Mouse (Mus musculus) cerebellum, adult 9-10 months (tissue): ENCODE data around the gene Banp.

Experiments
- DNase-seq: peaks from one replicate; pipeline ENCODE4 v3.0.0; 2022

The Banp gene

DNA sequence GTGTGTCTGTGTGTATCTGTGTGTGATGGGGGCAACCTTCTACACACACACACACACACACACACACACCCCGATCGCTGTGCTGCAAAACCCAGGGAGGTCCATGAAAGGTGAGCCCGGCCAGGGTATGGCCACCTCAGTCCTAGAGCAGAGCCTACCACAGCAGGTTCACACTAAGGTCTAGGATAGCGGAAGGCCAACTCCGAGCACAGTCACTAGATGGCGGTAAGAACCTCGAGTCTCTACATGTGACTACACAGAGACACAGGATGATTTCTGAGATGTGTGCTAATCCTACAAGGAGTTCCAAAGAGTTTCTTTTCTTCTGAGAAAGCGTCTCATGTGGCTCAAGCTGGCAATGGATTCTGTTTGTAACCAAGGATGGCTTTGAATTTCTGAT lies 22.2 kb upstream of the Banp start:
- DNase-seq, result peak; percentile 60

DNA sequence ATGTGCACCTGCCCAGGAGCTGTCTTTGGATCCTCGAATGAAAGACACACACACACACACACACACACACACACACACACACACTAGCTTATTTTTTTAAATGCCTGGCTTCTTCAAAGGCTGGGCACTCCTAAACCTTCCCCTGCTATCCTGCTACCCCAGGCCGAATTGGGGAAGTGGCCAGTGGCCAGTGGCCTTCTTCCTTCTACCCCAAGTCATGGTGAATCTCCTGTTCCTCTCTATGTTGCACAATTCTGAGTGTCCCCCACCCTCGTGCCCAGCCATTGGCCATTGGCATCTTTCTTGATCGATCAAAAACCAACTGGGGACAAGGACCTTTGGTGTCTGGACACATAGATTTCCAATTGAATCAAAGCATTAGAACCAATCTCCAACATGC lies 19.5 kb upstream of the Banp start:
- no peak for DNase-seq

DNA sequence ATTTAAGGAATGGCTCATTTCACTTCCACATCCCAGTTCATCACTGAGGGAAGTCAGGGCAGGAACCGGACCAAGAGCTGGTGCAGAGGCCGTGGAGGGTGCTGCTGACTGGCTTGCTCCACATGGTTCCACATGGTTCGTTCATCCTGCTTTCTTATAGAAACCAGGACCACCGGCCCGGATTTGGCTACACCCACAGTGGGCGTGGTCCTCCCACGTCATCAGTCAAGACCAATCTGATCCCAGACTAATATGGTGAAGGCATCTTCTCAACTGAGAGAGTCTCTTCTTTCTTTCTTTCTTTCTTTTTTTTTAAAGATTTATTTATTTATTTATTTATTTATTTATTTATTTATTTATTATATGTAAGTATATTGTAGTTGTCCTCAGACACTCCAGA lies 18.0 kb upstream of the Banp start:
- no peak for DNase-seq

DNA sequence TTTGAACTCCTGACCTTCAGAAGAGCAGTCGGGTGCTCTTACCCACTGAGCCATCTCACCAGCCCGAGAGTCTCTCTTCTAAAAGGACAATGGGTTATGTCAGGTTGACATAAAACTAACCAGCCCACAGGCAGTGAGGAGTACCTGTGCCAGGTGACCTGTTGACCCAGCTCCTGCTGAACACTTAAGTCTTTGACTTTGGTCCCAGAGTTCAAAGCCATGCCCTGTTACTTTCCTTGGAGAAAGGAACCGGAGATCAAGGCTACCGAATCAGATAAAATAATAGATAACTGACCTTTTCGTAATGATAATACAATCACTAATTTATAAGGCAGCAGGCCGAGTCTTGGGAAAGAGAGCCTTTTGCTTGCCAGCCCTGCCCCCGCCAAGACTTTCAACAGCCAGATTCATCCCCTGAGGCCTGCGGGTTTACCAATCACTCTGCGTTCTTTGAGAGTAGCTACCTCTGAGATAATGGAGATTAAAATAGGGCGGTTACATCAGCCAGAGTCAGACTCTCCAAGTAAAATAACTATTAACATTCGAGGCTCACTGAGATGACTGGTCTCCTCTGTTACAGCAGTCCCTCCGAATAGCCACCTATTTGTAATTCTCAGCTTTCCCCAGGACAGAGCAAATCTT lies 17.4 kb upstream of the Banp start:
- DNase-seq, result no peak

DNA sequence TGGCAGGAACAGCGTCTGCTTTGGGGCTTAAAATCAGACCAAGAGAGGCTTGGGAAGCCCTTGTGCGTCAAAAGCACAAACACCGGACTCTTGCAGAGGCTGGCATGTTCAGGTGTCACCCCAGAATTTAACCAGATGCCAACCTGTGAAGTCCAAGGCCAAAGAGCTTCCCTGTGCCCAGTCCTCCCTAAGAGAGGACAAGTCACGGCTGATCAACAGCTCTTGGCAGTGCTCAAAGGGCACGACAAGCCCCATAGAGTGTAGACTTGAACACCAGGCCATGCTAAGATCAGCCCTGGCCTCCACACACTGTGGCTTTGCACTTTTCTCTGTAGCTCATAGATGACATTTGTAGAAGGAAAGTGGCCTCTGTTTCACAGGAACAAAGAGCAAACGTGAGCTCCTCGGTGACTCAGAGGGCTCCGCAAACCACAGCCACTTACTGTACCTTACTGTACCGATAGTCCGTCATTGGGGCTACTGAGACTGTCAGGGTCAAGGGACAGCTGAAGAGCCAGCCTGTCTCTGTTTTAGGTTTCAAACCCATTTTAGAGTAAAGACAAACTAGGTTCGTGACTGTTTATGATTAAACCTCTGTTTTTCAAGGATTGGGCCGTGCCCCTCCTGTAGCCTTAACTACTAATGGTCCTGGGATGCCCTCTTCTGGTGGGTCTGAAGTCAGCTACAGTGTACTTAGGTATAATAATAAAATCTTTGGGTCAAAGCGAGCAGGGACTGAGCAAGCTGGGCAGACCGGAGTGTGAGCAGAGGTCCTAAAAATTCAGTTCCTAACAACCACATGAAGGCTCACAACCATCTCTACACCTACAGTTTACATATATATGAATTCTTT lies 16.7 kb upstream of the Banp start:
- no peak for DNase-seq

DNA sequence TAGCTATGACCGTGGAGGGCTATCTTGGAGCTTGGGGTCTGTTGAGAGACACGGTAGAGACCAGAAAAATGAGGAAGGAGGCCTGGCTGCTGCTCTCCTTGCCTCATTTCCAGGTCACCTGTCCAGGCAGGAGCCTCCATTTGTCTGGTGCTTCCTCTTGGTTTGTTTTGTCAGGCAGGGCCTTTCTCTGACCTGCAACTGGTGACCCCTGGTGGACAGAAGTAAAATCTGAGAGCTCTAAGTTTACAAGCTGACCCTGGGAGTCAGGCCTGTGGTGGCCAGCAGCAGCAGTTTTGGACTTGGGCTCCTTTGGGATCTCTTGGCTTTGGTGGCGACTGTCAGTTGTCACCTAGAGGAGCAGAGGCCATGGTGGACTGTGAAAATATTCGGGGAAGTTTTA lies 15.0 kb upstream of the Banp start:
- peak; percentile 50 for DNase-seq

DNA sequence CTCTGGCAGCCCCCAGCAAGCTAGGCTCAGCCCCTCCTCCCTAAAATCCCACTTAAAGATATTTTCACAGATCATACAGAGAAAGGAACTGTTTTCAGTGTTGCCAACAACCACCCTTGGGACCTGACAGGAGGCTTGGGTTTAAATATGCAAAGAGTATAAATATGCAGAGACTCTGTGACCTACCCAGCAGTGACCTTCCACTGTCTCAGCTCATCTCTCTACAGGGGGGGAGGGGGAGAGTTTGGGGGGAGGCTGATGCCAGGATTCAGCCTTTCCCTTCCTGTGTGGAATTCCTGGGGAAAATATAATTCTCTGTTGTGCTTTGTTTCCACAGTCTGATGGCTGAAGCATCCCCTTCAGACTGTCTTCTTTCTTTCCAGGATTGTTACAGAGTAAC lies 14.6 kb upstream of the Banp start:
- DNase-seq, result no peak

DNA sequence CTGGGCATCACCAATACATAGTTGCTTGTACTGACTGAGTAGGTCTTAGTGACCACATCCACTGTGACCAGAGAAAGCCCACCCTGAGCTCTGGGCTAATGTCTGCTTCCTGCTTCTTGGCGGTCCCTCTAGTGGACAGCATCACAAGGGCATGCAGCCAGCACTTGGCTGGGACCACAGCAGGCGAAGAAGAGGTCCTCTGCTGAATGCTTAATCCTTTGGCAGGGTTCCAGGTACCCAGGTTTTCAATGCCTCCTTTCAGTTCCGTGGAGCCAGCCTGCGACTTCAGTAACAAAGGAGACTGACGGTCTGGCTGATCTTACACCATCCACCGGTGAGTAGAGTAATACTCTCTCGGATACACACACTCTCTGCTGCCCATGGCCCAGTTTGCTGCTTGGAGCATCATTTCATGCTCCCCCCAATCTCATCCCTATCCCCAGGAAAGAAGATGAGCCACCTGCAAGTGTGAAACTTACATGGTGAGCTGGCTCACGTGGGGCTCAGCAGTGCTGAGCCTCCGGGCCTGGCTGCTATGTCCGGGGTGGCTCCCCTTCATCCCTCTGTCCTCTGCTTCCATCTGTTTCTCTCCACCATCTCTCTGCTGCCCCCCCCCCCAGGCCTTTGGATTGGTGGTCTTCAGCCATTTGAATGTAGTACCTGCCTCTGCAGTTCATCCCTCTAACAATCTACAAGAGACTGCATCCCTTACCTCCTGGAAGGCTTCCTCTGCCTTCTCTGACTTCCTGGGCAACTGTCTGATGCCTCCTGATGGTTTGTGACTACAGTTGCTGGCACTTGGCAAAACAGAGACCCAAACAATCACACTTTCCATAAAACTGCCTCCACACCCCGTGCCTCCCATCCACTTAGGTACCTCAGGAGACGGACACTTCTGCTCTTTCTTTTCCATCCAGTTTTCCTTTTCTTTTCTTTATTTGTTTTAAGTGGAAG lies 13.9 kb upstream of the Banp start:
- DNase-seq, result peak; percentile 86

DNA sequence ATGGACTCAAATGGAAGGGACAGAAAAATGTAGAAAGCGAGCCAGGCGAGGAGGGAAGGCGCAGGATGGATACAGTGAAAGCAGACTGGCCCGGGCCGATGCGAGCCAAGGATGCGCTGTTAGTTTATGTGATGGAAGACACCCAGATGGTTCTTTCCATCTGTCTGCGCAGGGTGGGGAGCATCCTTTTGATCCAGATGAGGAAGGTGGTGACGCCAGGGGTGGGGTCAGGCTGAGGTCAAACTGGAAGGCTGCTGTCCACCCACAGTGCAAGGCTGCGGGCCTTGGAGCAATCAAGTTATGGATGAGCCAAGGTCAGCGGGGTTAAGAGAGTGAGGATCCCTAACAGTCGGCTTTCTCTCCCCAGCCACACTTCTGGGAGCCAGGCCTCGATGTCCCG lies 13.2 kb upstream of the Banp start:
- DNase-seq, result no peak

DNA sequence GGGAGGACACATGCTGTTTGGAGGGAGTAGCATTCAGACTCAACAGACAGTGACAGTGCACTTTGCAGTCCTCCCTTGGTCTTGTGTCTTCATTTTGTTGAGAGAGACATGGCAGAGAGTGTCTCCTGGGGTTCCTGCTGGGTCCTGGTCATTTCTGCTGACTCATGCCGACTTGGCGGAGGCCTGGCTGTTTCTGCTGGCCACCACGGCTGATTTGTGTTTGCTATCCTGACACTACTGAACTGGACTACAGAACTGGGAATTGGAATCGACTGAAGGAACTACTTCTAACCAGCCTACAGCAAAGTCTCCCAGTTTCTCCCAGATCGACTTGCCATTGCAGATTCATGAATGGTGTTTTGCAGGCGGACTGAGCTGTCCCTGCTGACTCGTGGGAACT lies 10.8 kb upstream of the Banp start:
- DNase-seq, result no peak

DNA sequence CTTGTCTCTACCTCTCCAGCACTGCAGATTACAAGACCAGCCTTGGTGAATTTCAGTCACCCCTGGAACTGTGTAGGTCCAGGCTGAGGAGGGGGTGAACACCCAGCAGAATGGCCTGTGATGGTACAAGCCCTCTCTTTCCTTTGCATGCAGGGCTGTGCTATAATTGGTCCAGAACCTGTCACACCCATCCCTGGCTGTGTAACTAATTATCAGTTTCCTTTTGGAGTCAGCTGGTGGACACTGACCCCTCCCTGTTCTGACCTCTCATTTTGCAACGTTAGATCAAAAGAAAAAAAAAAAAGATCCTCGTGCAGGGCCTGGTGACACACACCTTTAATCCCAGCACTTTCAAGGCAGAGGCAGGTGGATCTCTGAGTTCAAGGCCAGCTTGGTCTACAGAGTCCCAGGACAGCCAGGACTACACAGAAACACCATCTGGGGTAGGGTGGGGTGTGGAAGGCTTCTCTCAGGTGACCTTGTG lies 6.5 kb upstream of the Banp start:
- no peak for DNase-seq

DNA sequence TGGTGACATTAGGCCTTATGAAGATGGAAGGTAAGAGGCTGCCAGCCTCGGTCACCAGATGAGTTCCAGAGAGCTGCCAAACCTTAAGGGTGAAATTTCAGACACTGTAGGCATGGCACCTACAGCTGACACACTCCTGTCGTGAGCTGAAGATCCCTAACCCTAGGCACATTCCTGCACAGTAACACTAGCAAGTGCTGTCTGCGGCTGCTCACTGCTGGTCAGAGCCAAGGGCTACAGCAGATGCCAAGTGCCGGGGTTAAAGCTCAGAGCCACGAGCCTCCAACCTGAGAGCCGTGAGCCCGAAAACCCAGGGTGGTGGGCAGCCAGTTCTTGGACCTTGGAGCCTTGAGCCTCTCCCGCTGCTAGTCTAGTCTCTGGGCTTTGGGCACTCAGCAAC lies 5.8 kb upstream of the Banp start:
- DNase-seq, result no peak

DNA sequence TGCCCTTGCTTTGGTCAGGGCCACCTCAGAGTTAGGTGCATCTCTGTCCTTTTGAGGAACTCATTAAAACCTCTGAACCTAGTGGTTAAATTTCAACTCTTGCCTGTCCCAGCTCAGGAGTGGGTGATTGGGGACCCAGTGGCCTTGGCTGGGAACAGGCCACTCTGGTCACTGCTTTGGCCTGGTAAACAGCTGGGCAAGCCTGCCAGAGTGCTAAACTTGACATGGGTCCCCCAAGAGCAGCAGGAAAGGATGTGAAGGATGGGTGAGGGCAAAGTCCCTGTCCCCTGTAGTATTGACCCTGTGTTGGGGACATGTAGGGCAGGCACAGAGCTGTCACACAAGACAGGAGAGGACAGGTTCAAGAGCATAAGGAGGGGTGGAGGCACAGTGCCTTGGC lies 4.7 kb upstream of the Banp start, which contains the start of gene Car5a:
Gene Car5a (minus strand): TSS at position 74 of the 400 bp plus-strand sequence.
- DNase-seq, result no peak

DNA sequence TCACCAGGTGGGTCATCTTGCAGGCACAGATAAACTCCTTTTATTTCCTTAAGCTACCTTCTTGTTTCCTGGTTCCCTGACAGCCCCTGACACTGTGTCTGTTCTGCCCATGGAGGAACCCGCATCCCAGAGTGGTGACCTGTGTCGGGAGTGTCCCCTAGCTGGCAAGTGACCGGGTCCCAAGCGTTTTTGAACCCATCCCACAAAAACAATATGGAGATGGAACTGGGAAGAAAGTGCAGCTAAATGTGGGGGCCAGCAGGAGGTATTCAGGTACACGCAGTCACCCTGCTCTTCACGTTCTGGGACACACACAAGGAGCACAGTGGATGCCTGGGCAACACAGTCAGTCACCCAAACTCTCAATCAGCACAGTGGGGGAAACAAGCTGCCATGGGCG lies 3.2 kb upstream of the Banp start:
- DNase-seq, result no peak

DNA sequence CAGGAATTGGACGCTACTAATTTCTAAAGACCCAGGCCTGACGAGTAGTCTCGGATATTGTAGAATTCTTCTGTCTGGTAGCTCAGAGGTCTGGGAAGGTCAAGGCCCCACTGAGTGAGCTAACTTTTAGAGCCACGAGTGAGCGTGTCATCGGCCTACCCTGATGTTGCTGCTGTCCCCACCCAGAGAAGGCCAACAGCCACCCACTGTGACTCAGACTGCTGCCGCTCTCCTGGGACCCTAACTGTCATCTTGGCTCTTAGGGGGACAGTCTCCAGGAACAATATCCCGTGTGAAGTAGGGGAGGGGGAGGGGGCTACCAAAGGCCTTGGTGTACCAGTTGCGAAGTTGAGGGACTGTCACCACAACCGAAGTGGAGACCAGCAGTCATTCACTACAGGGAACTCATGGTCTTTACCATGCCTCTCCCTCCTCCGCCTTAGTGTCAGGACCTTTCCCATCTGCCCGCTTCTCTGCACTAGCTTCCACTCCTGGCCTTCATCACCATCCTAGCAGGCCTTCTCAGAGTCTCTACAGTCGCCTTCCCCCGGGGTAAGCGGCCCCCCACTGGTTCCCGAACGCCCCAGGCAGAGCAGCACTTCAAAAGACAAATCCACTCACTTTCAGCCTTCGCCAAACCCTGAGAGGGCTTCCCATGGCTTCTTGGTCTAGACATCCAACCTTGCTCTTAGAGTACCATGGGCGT lies 2.4 kb upstream of the Banp start:
- DNase-seq, result peak; percentile 50

DNA sequence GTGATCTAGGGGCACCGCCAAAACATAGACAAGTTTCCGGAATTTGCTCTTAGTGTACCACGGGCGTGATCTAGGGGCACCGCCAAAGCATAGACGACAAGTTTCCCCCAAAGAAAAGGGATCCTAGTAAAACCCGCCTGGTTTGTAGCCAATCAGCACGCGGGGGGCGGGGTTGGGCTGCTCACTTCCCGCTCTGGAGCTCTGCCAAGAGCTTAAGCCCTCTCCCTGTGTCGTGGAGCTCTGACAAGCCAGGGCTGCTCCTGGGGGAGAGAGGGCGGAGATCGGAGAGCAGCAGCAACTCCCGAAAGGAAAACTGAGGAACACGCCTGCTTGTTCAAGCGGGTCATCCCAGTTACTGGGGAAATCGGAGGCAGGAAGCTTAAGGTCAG lies 1.8 kb upstream of the Banp start:
- peak; percentile 78 for DNase-seq

DNA sequence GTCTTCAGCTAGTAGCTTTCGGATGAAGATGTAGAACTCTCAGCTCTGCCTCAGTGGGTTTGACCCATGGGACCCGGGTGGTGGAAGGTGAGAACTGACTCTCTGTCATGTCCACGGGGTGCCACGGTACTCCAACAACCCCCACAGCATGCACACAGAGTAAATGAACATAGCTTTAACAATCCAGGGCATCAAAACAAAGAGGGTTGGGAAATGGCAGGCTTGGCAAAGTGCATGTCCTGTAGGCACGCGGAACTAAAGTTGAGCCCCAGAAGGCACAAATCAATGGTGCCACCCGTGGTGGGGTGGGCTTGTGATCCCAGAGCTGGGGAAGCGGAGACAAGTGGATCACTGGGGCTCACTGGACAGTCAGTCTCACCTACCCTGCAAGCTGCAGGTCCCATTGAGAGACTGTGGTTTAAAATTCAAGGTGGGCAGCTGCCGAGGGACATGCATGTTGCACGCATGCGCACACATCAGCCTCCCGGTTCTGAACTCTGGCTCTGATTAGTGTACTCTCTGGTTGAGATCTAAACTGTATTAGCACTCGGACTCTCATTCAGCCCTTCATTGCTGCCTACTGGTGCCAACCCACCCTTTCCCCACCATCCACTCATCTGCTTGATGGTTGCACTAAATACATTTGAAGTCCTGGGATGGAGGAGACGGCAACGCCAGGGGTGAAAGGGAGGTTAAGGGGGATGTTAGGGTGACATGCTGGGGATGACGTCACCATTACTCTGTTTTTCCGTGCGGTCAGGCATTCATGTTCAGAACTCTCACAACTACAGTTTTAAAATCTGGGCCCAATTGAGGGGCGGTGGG lies 1.0 kb upstream of the Banp start:
- DNase-seq, result peak; percentile 69

DNA sequence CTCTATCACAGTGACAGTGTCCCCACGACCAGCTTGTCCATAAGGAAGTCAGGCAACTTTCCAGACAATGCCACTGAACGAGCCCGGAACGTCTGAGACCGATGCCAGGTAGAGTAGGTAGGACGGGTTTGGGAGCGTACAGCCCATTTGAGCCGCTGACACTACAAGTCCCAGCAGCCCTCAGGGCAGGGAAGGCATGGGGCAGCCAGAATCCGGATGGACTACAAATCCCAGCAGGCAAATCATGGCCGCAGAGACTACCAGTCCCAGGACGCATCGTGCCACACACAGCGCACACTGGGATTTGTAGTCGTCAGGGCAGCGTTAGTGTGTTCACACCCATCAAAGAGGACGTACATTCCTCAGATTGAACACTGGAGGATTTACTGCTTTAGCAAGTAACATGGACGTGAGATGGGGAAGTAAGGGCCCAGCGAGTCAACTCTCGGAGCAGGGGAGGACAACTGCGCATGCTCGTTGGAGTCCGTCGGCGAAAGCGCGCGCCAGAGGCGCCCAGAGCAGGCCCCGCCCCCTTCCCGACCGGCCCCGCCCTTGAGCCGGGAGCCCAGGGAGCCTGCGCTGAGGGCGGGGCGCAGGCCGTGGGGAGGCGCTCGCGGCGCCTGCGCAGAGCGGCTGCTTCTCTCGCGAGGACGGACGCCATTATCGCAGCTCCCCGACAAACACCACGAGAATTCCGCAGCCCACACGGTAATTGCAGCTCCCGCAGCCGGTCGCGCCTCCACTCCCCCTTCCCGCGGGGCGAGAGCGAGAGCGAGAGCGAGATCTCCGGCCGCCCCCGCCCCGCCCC lies 595 bp downstream of the Banp start:
- peak; percentile 99 for DNase-seq

DNA sequence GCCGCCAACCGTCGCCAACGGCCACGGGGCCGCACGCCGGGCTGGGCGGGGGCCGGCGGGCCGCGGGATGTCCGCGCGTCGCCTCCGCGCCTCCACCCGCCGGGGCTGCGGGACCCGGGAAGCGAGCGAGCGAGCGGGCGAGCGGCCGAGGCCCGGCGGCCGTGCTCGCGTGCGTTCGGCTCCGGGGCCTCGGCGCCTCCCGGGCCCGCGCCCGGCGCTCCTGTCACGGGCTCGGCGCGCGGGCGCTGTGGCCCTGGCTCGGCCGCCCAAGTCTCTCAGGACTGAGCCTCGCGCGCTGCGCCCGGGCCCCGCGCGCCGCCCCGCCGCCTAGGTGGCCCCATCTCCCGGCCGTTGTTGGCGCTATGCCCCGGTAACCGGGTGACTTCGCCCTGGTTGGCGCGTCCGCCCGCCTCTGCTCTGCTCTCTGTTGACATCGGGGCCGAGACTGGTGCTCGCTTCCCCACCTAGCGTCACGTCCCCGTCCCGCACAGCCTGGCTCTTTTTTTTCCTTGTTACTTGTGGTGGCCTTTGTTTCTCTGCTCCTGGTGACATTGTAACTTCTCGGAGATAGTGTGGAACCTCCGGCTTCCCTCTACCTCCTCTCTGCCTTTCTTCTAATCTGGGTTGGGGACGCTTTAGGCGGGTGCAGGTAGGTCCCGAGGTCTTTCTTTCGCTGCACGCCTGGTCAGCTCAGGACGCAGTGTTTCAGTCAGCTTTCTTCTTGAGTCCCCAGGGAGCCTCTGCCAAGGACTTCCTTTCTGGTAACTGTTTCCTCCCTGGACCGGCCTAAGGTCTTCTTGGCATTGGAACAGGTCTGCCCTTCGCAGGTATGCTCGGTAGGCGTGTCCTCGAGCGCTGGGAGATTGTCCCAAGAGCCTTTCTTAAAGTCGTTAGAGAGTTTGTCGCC lies 1.5 kb downstream of the Banp start:
- DNase-seq, result peak; percentile 80

DNA sequence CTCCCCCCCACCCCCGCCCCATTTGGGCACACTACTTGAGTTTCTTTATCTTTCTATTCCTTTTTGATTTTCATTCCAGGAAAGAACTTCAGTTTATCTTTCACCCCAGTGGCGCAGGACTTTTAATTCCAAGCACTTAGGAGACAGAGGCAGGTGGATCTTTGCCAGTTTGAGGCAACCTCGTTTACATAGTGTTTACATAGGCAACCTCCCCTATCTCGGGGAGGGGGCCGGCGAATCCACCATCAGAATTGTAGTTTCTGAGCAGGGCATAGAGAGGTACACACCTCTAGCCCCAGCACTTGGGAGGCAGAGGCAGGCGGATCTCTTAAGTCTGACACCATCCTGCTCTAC lies 2.1 kb downstream of the Banp start:
- DNase-seq, result peak; percentile 72
